Mouse (Mus musculus) cortical plate, adult 2 months (tissue): Measurements from ENCODE around the gene Lmbr1l. TPM values are rescaled to one million over a fixed set of nuclear protein-coding genes. Genes with fewer than 3 reads are reported as not detected.
"Not testable (repeated sequence)": the region's sequence is repeated elsewhere in the genome, so short reads cannot be mapped to it uniquely, and the experiment has no call there.

Experiments used
- H3K27ac ChIP-seq: fragments of 200-500 bp; 2 replicates; pipeline ENCODE4 v1.5.1; 2012; ENCODE audit warnings: low read length, control low read depth, inconsistent platforms; ENCODE audit not compliant: insufficient read depth
- H3K4me1 ChIP-seq: fragments of 200-500 bp; 2 replicates; pipeline ENCODE4 v1.6.1; 2011; ENCODE audit warnings: low read length; ENCODE audit not compliant: control insufficient read depth, insufficient read depth
- H3K4me3 ChIP-seq: fragments of 200-500 bp; 2 replicates; pipeline ENCODE4 v1.5.1; 2011; ENCODE audit warnings: mild to moderate bottlenecking, low read length, control low read depth; ENCODE audit not compliant: insufficient read depth
- CTCF ChIP-seq: fragments of 200-500 bp; IDR thresholded peaks from 2 replicates; pipeline ENCODE4 v1.5.1; 2011; ENCODE audit warnings: mild to moderate bottlenecking, control low read depth, low read length; ENCODE audit not compliant: insufficient read depth; ENCODE audit errors: extremely low read depth
- POLR2A ChIP-seq: fragments of 200-500 bp; IDR thresholded peaks from 2 replicates; pipeline ENCODE4 v1.6.1; 2011; ENCODE audit warnings: mild to moderate bottlenecking, low read length, control low read depth; ENCODE audit not compliant: insufficient read depth; ENCODE audit errors: extremely low read depth
- polyA plus RNA-seq: library from polyadenylated mRNA; depleted of rRNA; stranded (reverse); fragments of >200 nt; gene quantifications from 2 replicates; pipeline ENCODE4 v1.2.3, GENCODE M21; 2012

The Lmbr1l gene
- polyA plus RNA-seq, 1 experiment = 27.1 TPM

GRCm38 (mm10) chr15:98924682-98925081, 6.7 kb upstream of the Lmbr1l start:
- H3K4me1 ChIP-seq = no peaks in the 10 kb centered on the region
- H3K27ac ChIP-seq = no peak overlapping the region
- H3K4me3 ChIP-seq = no peak overlapping the region
- no peak for TF ChIP-seq CTCF
- TF ChIP-seq POLR2A = no peak

GRCm38 (mm10) chr15:98923031-98923537, 5.1 kb upstream of the Lmbr1l start:
- Histone ChIP-seq H3K4me3 (no peak overlapping the region), H3K27ac (no peak overlapping the region), H3K4me1 (no peaks in the 10 kb centered on the region)
- no peak for TF ChIP-seq POLR2A
- no peak for TF ChIP-seq CTCF

GRCm38 (mm10) chr15:98922581-98922980, 4.5 kb upstream of the Lmbr1l start:
- no peak for TF ChIP-seq POLR2A
- no peak for TF ChIP-seq CTCF

GRCm38 (mm10) chr15:98921510-98921909, 3.5 kb upstream of the Lmbr1l start:
- no peak overlapping the region for H3K27ac ChIP-seq
- no peaks in the 10 kb centered on the region for H3K4me1 ChIP-seq
- H3K4me3 ChIP-seq = no peak overlapping the region
- TF ChIP-seq CTCF = no peak
- TF ChIP-seq POLR2A = no peak

More at GRCm38 (mm10) chr15:98922581-98922980, 4.5 kb upstream of the Lmbr1l start:
- H3K4me1 ChIP-seq = no peaks in the 10 kb centered on the region
- H3K4me3 ChIP-seq = no peak overlapping the region
- H3K27ac ChIP-seq = no peak overlapping the region

GRCm38 (mm10) chr15:98918499-98918895, 466 bp upstream of the Lmbr1l start:
- H3K4me3 ChIP-seq = peak overlapping the region; percentile 74
- H3K4me1 ChIP-seq, H3K27ac ChIP-seq: not testable (repeated sequence)

GRCm38 (mm10) chr15:98917091-98917490, 940 bp downstream of the Lmbr1l start:
- Histone ChIP-seq H3K4me3 (peak overlapping the region; percentile 74), H3K4me1 (no peaks in the 10 kb centered on the region), H3K27ac (no peak overlapping the region)
- TF ChIP-seq POLR2A (no peak), CTCF (no peak)

- TF ChIP-seq POLR2A (no peak), CTCF (no peak)
- no peak overlapping the region for H3K27ac ChIP-seq
- no peak overlapping the region for H3K4me3 ChIP-seq
- H3K4me1 ChIP-seq = no peaks in the 10 kb centered on the region
Measured at GRCm38 (mm10) chr15:98916016-98916415, 2.0 kb downstream of the Lmbr1l start.

- no peak for TF ChIP-seq POLR2A
- no peak for TF ChIP-seq CTCF
- no peak overlapping the region for H3K27ac ChIP-seq
- H3K4me1 ChIP-seq = no peaks in the 10 kb centered on the region
- H3K4me3 ChIP-seq = no peak overlapping the region
Measured at GRCm38 (mm10) chr15:98914903-98915302, 3.1 kb downstream of the Lmbr1l start.

- TF ChIP-seq POLR2A (no peak), CTCF (peak; percentile 63)
- no peak overlapping the region for H3K27ac ChIP-seq
- no peaks in the 10 kb centered on the region for H3K4me1 ChIP-seq
- no peak overlapping the region for H3K4me3 ChIP-seq
Measured at GRCm38 (mm10) chr15:98904692-98905091, 13.3 kb downstream of the Lmbr1l start.

- H3K4me1 ChIP-seq = no peaks in the 10 kb centered on the region
- TF ChIP-seq POLR2A = no peak
- TF ChIP-seq CTCF = no peak
- no peak overlapping the region for H3K27ac ChIP-seq
- H3K4me3 ChIP-seq = no peak overlapping the region
Measured at GRCm38 (mm10) chr15:98902600-98902999, 15.4 kb downstream of the Lmbr1l start.
